Mouse (Mus musculus) neural tube, embryonic 13.5 days (tissue): ENCODE measurements around the gene Tuba1c. TPM values are rescaled to one million over a fixed set of nuclear protein-coding genes. Genes with fewer than 3 reads are reported as not detected.

Source experiments
- ATAC-seq: fragments of 200-750 bp; cut with Nextera tagmentation; 2 replicates; pipeline ENCODE4 v1.8.0; 2017; ENCODE audit warnings: low read depth, mild to moderate bottlenecking, moderate TSS enrichment, moderate library complexity
- H3K27ac ChIP-seq: fragments of 300-500 bp; sonication (generic); replicated peaks from 2 replicates; pipeline ENCODE4 v1.5.1; 2015; ENCODE audit warnings: moderate library complexity, mild to moderate bottlenecking, inconsistent platforms
- H3K27me3 ChIP-seq: fragments of 300-500 bp; sonication (generic); 2 replicates; pipeline ENCODE4 v1.6.1; 2015; ENCODE audit warnings: mild to moderate bottlenecking, inconsistent platforms
- H3K36me3 ChIP-seq: fragments of 300-500 bp; sonication (generic); 2 replicates; pipeline ENCODE4 v1.6.1; 2015; ENCODE audit warnings: mild to moderate bottlenecking, inconsistent platforms
- H3K4me1 ChIP-seq: fragments of 300-500 bp; sonication (generic); replicated peaks from 2 replicates; pipeline ENCODE4 v1.6.1; 2015; ENCODE audit warnings: inconsistent platforms
- H3K4me2 ChIP-seq: fragments of 300-500 bp; sonication (generic); 2 replicates; pipeline ENCODE4 v1.6.1; 2015; ENCODE audit warnings: inconsistent platforms, mild to moderate bottlenecking, moderate library complexity
- H3K4me3 ChIP-seq: fragments of 300-500 bp; sonication (generic); 2 replicates; pipeline ENCODE4 v1.5.1; 2015; ENCODE audit warnings: mild to moderate bottlenecking, inconsistent platforms
- H3K9ac ChIP-seq: fragments of 300-500 bp; sonication (generic); 2 replicates; pipeline ENCODE4 v1.6.1; 2015; ENCODE audit warnings: moderate library complexity, mild to moderate bottlenecking, inconsistent platforms
- H3K9me3 ChIP-seq: fragments of 300-500 bp; sonication (generic); 2 replicates; pipeline ENCODE4 v1.6.1; 2016; ENCODE audit warnings: inconsistent platforms
- WGBS: fragments of 180-500 bp; shearing (Covaris S2); methylation state at CpG from one replicate; pipeline ENCODE4 v1.1.7; 2015; 5-methylcytosine and 5-hydroxymethylcytosine counted together
- polyA plus RNA-seq: library from polyadenylated mRNA; unstranded; fragments of >200 nt; fragmentation: Nextera tagmentation; extraction: Ambion mirVana; gene quantifications from 2 replicates; pipeline ENCODE4 v1.2.1, GENCODE M21; 2015

Gene Tuba1c
- polyA plus RNA-seq, 1 experiment from 2014 or later, result 25.6 TPM

DNA sequence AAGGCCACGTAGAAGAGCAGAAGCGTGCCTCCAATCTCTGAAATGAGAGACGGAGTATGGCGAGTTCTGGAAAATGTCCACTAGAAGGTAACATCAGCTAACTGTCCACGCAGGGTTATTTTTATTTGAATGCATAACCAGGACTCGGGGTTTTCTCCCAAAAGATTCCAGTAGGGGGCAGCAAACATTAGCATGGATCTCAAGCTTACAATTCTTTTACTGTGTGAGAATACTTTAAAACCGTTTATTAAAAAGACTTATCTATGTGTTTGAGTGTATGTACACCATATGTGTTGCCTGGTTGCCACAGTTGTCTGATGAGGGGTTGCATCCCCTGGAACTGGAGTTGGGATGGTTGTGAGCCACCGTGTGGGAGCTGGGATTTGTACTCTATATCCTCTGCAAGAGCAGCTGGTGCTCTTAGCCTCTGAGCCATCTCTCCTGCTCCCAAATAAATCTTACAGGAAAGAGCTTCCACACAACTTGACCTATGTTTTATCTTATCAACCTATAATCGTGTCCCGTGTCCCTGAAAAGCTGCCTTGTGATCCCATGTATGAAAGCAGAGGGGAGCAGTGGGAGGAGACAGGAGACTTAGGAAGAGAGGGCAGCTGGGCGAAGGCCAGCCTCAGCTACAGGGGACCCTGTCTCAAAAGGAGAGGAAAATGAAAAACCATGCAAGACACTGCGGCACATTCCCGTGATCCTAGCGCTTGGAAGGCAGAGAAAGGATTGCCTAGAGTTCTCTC is 29.0 kb upstream of the Tuba1c start:
- H3K27me3 ChIP-seq, result no peaks in the 10 kb centered on the region
- WGBS, result 43% methylated on average over 14 of the region's 14 CpGs
- ATAC-seq, result no peak
- H3K9me3 ChIP-seq, result no peaks in the 10 kb centered on the region
- H3K27ac ChIP-seq, result peak overlapping the region; percentile 34; the same call in 1 of the 2 replicates
- peaks cover 30% of the 10 kb centered on the region for H3K4me1 ChIP-seq
- no peak overlapping the region for H3K4me3 ChIP-seq
- H3K9ac ChIP-seq, result 0 out of 2 replicates have a peak overlapping the region, but pooled peaks have one; percentile 56
- H3K36me3 ChIP-seq, result no peaks in the 10 kb centered on the region
- peak overlapping the region; percentile 49 for H3K4me2 ChIP-seq

- Histone ChIP-seq H3K36me3 (no peaks in the 10 kb centered on the region), H3K4me1 (peaks cover 30% of the 10 kb centered on the region), H3K4me3 (0 out of 2 replicates have a peak overlapping the region, but pooled peaks have one; percentile 12), H3K4me2 (peak overlapping the region; percentile 49), H3K27ac (no peak overlapping the region), H3K9me3 (no peaks in the 10 kb centered on the region), H3K27me3 (no peaks in the 10 kb centered on the region), H3K9ac (peak overlapping the region; percentile 56)
- 18% methylated on average over 17 of the region's 17 CpGs for WGBS
- 0 out of 2 replicates have a peak, but pooled peaks have one; percentile 37 for ATAC-seq
Measured at GRCm38 (mm10) chr15:99001451-99001931, 28.2 kb upstream of the Tuba1c start.

DNA sequence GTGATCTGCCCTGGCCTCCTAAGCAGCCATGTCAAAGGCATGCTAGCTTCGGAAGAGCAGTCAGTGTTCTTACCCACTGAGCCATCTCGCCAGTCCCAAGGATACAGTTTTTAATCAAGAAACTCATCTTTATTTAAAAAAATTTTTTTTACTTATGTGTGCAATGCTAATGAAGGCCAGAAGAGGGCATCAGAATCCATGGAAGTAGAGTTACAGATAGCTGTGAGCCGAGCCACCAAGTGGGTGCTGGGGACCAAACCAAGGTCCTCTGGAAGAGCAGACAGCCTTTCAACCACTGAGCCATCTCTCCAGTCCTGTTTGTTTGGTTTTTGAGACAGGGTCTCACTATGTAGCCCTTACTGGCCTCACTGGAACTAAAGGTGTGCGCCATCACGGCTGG is 26.1 kb upstream of the Tuba1c start:
- Histone ChIP-seq H3K27ac (no peak overlapping the region), H3K4me3 (no peak overlapping the region), H3K4me1 (peaks cover 17% of the 10 kb centered on the region), H3K4me2 (no peak overlapping the region), H3K36me3 (no peaks in the 10 kb centered on the region), H3K9ac (no peak overlapping the region), H3K27me3 (no peaks in the 10 kb centered on the region), H3K9me3 (no peaks in the 10 kb centered on the region)
- no peak for ATAC-seq
- WGBS, result 93% methylated on average over 5 of the region's 5 CpGs

DNA sequence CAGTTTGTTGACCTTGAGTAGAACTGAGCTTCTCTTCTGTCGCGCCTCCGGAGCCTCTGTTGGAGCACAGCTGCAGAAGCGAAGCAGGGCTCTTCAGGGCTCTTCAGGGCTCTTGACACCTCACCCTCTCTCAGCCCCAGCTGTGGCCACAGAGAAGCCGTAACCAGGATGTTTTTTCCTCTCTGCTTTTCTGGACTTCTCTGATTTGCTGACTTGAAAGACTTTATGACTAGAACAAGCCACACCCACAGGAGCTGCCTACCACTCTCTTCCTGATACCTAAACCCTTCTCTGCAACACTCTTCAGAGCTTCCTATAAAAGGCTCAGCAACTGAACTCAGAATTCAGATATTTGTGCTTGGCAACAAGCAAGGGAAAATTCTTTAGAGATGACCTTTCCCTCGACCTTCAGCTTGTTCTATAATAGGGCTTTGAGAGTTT is 20.9 kb upstream of the Tuba1c start:
- ATAC-seq, result no peak
- Histone ChIP-seq H3K9ac (no peak overlapping the region), H3K4me1 (no peaks in the 10 kb centered on the region), H3K27ac (no peak overlapping the region), H3K9me3 (no peaks in the 10 kb centered on the region), H3K27me3 (no peaks in the 10 kb centered on the region), H3K36me3 (no peaks in the 10 kb centered on the region), H3K4me2 (no peak overlapping the region), H3K4me3 (no peak overlapping the region)
- WGBS, result 61% methylated on average over 6 of the region's 6 CpGs

DNA sequence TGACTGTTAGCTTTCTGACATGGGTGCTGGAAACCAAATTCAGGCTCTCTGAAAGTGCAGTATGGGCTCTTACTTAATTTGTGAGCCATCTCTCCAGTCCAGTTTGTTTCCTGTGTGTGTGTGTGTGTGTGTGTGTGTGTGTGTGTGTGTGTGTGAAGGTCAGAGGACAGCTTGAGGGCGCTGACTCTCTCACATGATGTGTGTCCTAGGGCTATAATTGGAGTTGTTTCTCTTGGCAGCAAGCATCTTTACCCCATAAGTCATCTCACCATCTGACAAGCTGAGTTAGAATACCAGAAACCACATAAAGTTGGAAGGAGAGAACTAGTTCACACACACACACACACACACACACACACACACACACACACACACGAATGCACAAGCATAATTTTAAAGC is 18.8 kb upstream of the Tuba1c start:
- 85% methylated on average over 2 of the region's 2 CpGs for WGBS
- no peak overlapping the region for H3K4me3 ChIP-seq

GRCm38 (mm10) chr15:99011946-99012345 is 17.7 kb upstream of the Tuba1c start:
- H3K9me3 ChIP-seq, result no peaks in the 10 kb centered on the region
- no peaks in the 10 kb centered on the region for H3K36me3 ChIP-seq
- no peak overlapping the region for H3K27ac ChIP-seq
- no peak overlapping the region for H3K4me2 ChIP-seq
- WGBS, result 88% methylated on average over 3 of the region's 3 CpGs
- H3K4me3 ChIP-seq, result no peak overlapping the region
- no peak overlapping the region for H3K9ac ChIP-seq
- no peaks in the 10 kb centered on the region for H3K4me1 ChIP-seq
- no peak for ATAC-seq
- no peaks in the 10 kb centered on the region for H3K27me3 ChIP-seq

More for the DNA sequence above, 18.8 kb upstream of the Tuba1c start:
- H3K9me3 ChIP-seq, result no peaks in the 10 kb centered on the region
- H3K36me3 ChIP-seq, result no peaks in the 10 kb centered on the region
- H3K27ac ChIP-seq, result no peak overlapping the region
- H3K27me3 ChIP-seq, result no peaks in the 10 kb centered on the region
- no peak for ATAC-seq
- no peak overlapping the region for H3K9ac ChIP-seq
- no peak overlapping the region for H3K4me2 ChIP-seq
- no peaks in the 10 kb centered on the region for H3K4me1 ChIP-seq

DNA sequence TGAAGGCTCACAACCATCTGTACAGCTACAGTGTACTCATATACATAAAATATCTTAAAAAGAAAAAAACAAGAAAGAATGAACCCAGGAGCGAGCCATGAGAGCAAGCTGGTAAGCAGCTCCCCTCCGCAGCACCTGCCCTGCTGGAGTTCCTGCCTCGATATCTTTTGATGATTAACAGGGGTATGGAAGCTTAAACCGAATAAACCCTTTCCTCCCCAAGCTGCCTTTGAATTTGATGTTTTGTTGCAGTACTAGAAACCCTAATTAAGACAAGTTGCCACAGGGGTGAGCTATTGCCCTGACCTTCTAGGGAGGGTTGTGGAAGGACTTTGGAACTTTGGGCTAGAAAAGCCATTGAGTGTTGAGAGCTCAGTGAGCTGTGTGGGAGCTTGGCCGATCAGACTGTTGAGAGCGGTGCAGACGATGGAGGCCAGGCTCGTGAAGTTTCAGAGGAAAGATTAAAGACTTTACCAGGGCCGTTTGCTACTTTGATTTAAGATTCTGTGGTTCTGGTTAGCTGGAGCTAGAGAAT is 15.1 kb upstream of the Tuba1c start:
- Histone ChIP-seq H3K9me3 (no peaks in the 10 kb centered on the region), H3K27me3 (no peaks in the 10 kb centered on the region), H3K4me3 (no peak overlapping the region), H3K9ac (no peak overlapping the region), H3K27ac (no peak overlapping the region), H3K4me2 (no peak overlapping the region), H3K36me3 (no peaks in the 10 kb centered on the region), H3K4me1 (peaks cover 23% of the 10 kb centered on the region; the same call in 1 of the 2 replicates)
- 69% methylated on average over 9 of the region's 9 CpGs for WGBS
- no peak for ATAC-seq

GRCm38 (mm10) chr15:99017355-99017761 is 12.3 kb upstream of the Tuba1c start:
- peak overlapping the region; percentile 76 for H3K27ac ChIP-seq

DNA sequence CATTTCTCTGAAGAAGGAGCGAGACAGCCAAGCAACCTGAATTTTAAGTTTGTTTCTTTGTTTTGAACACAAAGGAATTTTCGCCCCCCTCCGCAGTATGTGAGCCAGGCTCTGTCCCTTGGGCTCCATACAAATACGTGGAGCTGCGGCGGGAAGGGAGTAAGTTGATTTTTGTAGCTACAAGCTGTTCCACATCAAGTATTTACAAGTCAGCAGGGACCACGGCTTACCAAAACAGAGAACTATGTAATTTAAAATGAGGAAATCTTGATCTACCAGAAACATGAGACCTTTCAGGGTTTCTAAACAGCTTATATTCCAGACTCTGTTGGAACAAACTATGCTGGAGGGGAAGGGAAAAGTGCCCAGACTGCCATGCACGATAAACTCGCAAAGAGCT is 11.7 kb upstream of the Tuba1c start:
- Histone ChIP-seq H3K4me2 (no peak overlapping the region), H3K27ac (peak overlapping the region; percentile 76), H3K4me3 (no peak overlapping the region), H3K4me1 (peaks cover 23% of the 10 kb centered on the region; the same call in 1 of the 2 replicates), H3K27me3 (no peaks in the 10 kb centered on the region), H3K9me3 (no peaks in the 10 kb centered on the region), H3K9ac (peak overlapping the region; percentile 31; the same call in 1 of the 2 replicates), H3K36me3 (no peaks in the 10 kb centered on the region)
- no peak for ATAC-seq
- 49% methylated on average over 9 of the region's 9 CpGs for WGBS

More at GRCm38 (mm10) chr15:99017355-99017761, 12.3 kb upstream of the Tuba1c start:
- Histone ChIP-seq H3K4me3 (no peak overlapping the region), H3K4me1 (peaks cover 23% of the 10 kb centered on the region; the same call in 1 of the 2 replicates), H3K27me3 (no peaks in the 10 kb centered on the region), H3K36me3 (no peaks in the 10 kb centered on the region), H3K9me3 (no peaks in the 10 kb centered on the region), H3K4me2 (no peak overlapping the region), H3K9ac (peak overlapping the region; percentile 38; the same call in 1 of the 2 replicates)
- ATAC-seq, result no peak
- WGBS, result 84% methylated on average over 8 of the region's 8 CpGs

DNA sequence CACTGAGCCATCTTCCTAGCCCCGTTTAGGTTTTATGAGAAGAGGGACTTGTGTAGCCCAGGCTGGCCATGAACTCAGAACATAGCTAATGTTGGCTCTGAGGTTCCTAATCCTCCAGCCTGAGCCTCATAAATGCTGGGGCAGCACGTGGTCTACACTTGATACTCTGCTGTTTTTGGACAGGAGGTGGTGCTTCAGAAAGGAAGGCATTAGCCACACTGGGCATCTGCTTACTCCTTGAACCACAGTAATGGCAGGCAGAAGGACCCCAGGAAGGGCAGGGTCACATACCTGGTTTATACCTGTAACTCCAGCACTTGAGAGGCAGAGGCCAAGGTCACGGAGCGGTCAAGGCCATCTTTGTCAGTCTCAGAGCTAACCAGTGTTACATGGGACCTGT is 11.1 kb upstream of the Tuba1c start:
- H3K36me3 ChIP-seq, result no peaks in the 10 kb centered on the region
- no peak overlapping the region for H3K4me2 ChIP-seq
- ATAC-seq, result no peak
- 83% methylated on average over 4 of the region's 4 CpGs for WGBS
- H3K9me3 ChIP-seq, result no peaks in the 10 kb centered on the region
- no peaks in the 10 kb centered on the region for H3K27me3 ChIP-seq
- H3K4me3 ChIP-seq, result no peak overlapping the region
- peaks cover 23% of the 10 kb centered on the region; the same call in 1 of the 2 replicates for H3K4me1 ChIP-seq
- peak overlapping the region; percentile 76 for H3K27ac ChIP-seq
- H3K9ac ChIP-seq, result no peak overlapping the region

GRCm38 (mm10) chr15:99019436-99019835 is 10.3 kb upstream of the Tuba1c start:
- H3K9ac ChIP-seq, result peak overlapping the region; percentile 22; the same call in 1 of the 2 replicates
- no peak overlapping the region for H3K4me3 ChIP-seq
- no peak overlapping the region for H3K27ac ChIP-seq
- H3K27me3 ChIP-seq, result no peaks in the 10 kb centered on the region
- peak overlapping the region; percentile 20 for H3K4me2 ChIP-seq
- no peaks in the 10 kb centered on the region for H3K9me3 ChIP-seq
- H3K36me3 ChIP-seq, result no peaks in the 10 kb centered on the region
- no peak for ATAC-seq
- peaks cover 23% of the 10 kb centered on the region; the same call in 1 of the 2 replicates for H3K4me1 ChIP-seq
- WGBS, result 51% methylated on average over 8 of the region's 8 CpGs

- H3K36me3 ChIP-seq, result no peaks in the 10 kb centered on the region
- no peak overlapping the region for H3K4me3 ChIP-seq
- no peak overlapping the region for H3K4me2 ChIP-seq
- H3K4me1 ChIP-seq, result peaks cover 23% of the 10 kb centered on the region; the same call in 1 of the 2 replicates
- H3K27me3 ChIP-seq, result no peaks in the 10 kb centered on the region
- H3K9ac ChIP-seq, result no peak overlapping the region
- no peak for ATAC-seq
- 95% methylated on average over 4 of the region's 4 CpGs for WGBS
- no peaks in the 10 kb centered on the region for H3K9me3 ChIP-seq
- H3K27ac ChIP-seq, result no peak overlapping the region
Measured at GRCm38 (mm10) chr15:99020171-99020570, 9.5 kb upstream of the Tuba1c start.
